Mouse (Mus musculus) megakaryocyte, embryonic 14.5 days (primary cell): ENCODE measurements at regions not wholly inside any gene's neighbourhood (a gene's known extent, or its start where the extent isn't known, plus 50 kb on each side); places are given as distances from the start of the nearest gene placed in this dataset.

Source experiments
- FLI1 ChIP-seq: IDR thresholded peaks from 2 replicates; pipeline ENCODE4 v1.6.1; 2012; ENCODE audit warnings: low read length, inconsistent platforms, mixed read lengths
- GATA1 ChIP-seq: IDR thresholded peaks from 3 replicates; pipeline ENCODE4 v1.6.1; 2012; ENCODE audit warnings: mixed read lengths, low read length, inconsistent platforms, borderline replicate concordance

- TF ChIP-seq GATA1: no peak
- TF ChIP-seq FLI1: no peak
These were observed 340.1 kb downstream of the Diras2 start for GRCm38 (mm10) chr13:52190848-52191590.
